Mouse (Mus musculus) stomach, embryonic 14.5 days (tissue): ENCODE data around the gene Fnbp1. TPM values are rescaled to one million over a fixed set of nuclear protein-coding genes. Genes with fewer than 3 reads are reported as not detected.

Source experiments
- ATAC-seq: fragments of 200-750 bp; cut with Nextera tagmentation; 2 replicates; pipeline ENCODE4 v1.8.0; 2017; ENCODE audit warnings: low read depth, moderate TSS enrichment; ENCODE audit not compliant: insufficient number of reproducible peaks, insufficient read depth, low FRiP score
- H3K27ac ChIP-seq: fragments of 300-500 bp; sonication (generic); 2 replicates; pipeline ENCODE4 v1.5.1; 2014; ENCODE audit warnings: mild to moderate bottlenecking, low read length, moderate library complexity, mixed read lengths
- H3K27me3 ChIP-seq: fragments of 300-500 bp; sonication (generic); 2 replicates; pipeline ENCODE4 v1.6.1; 2014; ENCODE audit warnings: low read length, control low read depth, mixed read lengths; ENCODE audit not compliant: control insufficient read depth, insufficient read depth
- H3K36me3 ChIP-seq: fragments of 300-500 bp; sonication (generic); 2 replicates; pipeline ENCODE4 v1.6.1; 2014; ENCODE audit warnings: mild to moderate bottlenecking, control low read depth, low read length, moderate library complexity, mixed read lengths; ENCODE audit not compliant: control insufficient read depth, insufficient read depth
- H3K4me1 ChIP-seq: fragments of 300-500 bp; sonication (generic); 2 replicates; pipeline ENCODE4 v1.6.1; 2014; ENCODE audit warnings: low read length, control low read depth, mixed read lengths; ENCODE audit not compliant: control insufficient read depth, insufficient read depth
- H3K4me2 ChIP-seq: fragments of 300-500 bp; sonication (generic); replicated peaks from 2 replicates; pipeline ENCODE4 v1.6.1; 2014; ENCODE audit warnings: low read depth, low read length, control low read depth
- H3K4me3 ChIP-seq: fragments of 300-500 bp; sonication (generic); 2 replicates; pipeline ENCODE4 v1.5.1; 2014; ENCODE audit warnings: low read depth, low read length, control low read depth
- H3K9ac ChIP-seq: fragments of 300-500 bp; sonication (generic); replicated peaks from 2 replicates; pipeline ENCODE4 v1.6.1; 2014; ENCODE audit warnings: low read depth, mild to moderate bottlenecking, control low read depth, low read length, moderate library complexity, mixed read lengths
- H3K9me3 ChIP-seq: fragments of 300-500 bp; sonication (generic); 2 replicates; pipeline ENCODE4 v1.6.1; 2016; ENCODE audit warnings: low read depth, low read length, control low read depth; ENCODE audit not compliant: control insufficient read depth
- WGBS: fragments of 180-500 bp; shearing (Covaris S2); extraction: QIAGEN DNeasy Blood & Tissue Kit; methylation state at CpG from one replicate; pipeline ENCODE4 v1.1.7; 2014; 5-methylcytosine and 5-hydroxymethylcytosine counted together
- polyA plus RNA-seq: library from polyadenylated mRNA; unstranded; fragments of >200 nt; fragmentation: Nextera tagmentation; extraction: Ambion mirVana; gene quantifications from 2 replicates; pipeline ENCODE4 v1.2.1, GENCODE M21; 2014

Gene Fnbp1
- polyA plus RNA-seq, 1 experiment from 2014 or later: 39.2 TPM

DNA sequence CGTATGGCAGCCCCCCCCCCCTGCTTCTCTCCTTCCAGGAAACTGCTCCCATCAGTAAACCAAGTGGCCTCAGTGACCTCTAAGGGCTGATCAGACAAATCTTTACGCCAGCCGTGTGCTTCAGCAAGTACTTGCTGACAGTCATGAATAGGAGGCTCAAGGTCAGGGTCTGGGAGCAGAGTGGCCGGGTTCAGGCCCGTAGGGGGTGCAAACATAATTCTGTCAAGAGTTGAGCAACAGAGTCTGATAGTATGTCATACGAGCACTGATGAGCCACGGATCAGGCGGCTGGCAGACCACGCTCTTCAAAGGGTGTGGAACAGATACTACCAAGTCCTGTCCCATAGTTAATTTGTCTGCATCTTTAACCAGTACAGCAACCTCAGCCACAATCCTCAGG lies 151.6 kb downstream of the Fnbp1 start:
- no peak overlapping the region for H3K4me2 ChIP-seq
- ATAC-seq: no peak
- H3K9me3 ChIP-seq: no peaks in the 10 kb centered on the region
- no peak overlapping the region for H3K9ac ChIP-seq
- H3K4me1 ChIP-seq: no peaks in the 10 kb centered on the region
- 81% methylated on average over 9 of the region's 9 CpGs for WGBS
- H3K27ac ChIP-seq: no peak overlapping the region
- H3K4me3 ChIP-seq: no peak overlapping the region
- H3K36me3 ChIP-seq: no peaks in the 10 kb centered on the region
- no peaks in the 10 kb centered on the region for H3K27me3 ChIP-seq

DNA sequence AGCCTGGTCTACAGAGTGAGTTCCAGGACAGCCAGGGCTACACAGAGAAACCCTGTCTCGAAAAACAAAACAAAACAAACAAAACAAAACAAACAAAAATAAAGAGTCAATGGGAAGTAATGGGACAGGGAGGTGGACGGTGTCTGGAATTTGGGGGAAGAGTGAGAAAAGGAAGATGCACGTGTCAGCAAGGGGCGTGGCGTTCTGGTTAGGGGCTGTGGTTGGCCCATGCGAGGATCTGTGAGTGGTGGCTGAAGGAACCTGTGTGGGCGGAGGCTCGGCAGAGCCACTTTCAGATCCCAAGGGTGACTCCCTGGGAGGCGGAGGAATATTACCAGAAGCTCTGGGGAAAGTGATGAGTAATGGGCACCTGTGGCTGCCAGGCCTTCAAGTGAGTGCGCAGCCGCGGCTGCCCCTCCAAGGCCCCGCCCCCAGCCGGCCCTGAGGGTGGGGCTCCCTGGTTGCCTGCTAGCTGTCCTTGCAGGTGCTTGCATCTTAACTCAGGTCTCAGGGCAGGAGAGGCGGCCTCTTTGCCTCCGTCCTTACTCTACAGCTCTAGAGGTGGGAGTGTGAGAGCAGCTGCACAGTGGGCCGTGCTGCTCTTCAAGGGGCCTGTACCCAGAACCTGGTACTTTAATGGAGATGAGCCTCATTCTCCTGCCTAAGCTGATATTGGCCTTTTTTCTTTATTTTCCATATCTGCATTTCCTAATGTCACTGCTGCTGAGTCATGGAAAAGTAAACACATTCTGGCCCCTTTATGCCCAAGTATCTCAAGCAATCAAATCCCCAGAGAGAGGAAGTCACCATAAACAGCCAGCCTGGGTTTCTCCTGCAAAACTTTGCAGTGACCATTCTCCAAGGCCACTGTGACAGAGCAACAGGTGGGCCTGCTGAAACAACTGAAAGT lies 156.4 kb downstream of the Fnbp1 start:
- Histone ChIP-seq H3K27ac (peak overlapping the region; percentile 6; the same call in 1 of the 2 replicates), H3K9ac (no peak overlapping the region), H3K4me2 (peak overlapping the region; percentile 21; the same call in 1 of the 2 replicates), H3K9me3 (no peaks in the 10 kb centered on the region), H3K27me3 (no peaks in the 10 kb centered on the region), H3K4me1 (peaks cover 2% of the 10 kb centered on the region; the same call in 1 of the 2 replicates), H3K36me3 (no peaks in the 10 kb centered on the region), H3K4me3 (no peak overlapping the region)
- no peak for ATAC-seq
- WGBS: 26% methylated on average over 17 of the region's 17 CpGs

GRCm38 (mm10) chr2:30983024-30983423 lies 158.8 kb downstream of the Fnbp1 start:
- Histone ChIP-seq H3K4me1 (peaks cover 2% of the 10 kb centered on the region; the same call in 1 of the 2 replicates), H3K4me3 (peak overlapping the region; percentile 86), H3K36me3 (peaks cover 9% of the 10 kb centered on the region), H3K9me3 (no peaks in the 10 kb centered on the region), H3K9ac (no peak overlapping the region), H3K27ac (no peak overlapping the region), H3K27me3 (no peaks in the 10 kb centered on the region), H3K4me2 (peak overlapping the region; percentile 72)
- 44% methylated on average over 7 of the region's 7 CpGs for WGBS
- ATAC-seq: no peak

DNA sequence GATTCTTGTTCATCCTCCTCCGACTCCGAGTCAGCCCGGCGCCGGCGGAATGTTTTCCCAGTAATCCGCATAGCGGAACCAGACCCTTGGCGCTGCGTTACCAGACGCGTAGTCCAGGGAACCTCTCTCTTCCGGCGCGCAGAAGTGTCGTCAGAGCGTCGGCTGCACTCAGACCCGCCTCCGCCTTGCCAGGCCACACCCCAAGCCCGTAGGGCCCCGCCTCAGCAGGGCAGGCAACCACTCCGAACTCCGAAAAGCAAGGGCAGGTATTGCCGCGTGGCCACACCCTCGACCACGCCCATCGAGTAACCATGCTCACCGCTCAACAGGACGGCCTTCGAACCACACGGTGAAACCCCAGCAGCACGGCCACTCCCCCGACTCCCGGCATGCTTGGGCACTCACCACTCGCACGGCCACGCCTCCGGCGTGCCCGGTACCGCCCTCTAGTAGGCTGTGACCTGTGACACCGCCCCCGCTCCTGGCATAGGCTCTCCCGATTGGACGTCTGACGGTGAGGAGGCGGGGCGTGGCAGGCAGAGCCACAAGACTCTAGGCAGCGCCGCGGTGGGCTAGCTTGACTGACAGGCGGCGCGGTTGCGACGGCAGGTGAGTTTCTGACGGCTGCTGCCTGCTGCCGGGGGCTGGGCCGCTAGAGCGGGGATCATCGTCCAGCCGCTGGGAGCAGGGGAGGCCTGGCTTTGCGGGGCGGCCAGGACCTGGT lies 159.9 kb downstream of the Fnbp1 start, which contains the start of the genes BC005624 and Usp20:
BC005624 (minus strand) TSS at position 412 of the 724 bp plus-strand sequence.
Usp20 (plus strand) TSS at position 490 of the 724 bp plus-strand sequence.
- Histone ChIP-seq H3K9ac (peak within 1 kb of the TSS; percentile 47), H3K4me1 (peaks cover 2% of the 10 kb centered on the region; the same call in 1 of the 2 replicates), H3K27me3 (no peaks in the 10 kb centered on the region), H3K9me3 (no peaks in the 10 kb centered on the region), H3K27ac (no peak within 1 kb of the TSS), H3K36me3 (peaks cover 18% of the 10 kb centered on the region), H3K4me2 (peak within 1 kb of the TSS; percentile 76), H3K4me3 (peak within 1 kb of the TSS; percentile 86)
- peak; percentile 98 for ATAC-seq
- WGBS: under 1% methylated on average over 65 of the region's 66 CpGs

Other genes starting within 250 kb of the Fnbp1 start
- 6.5 and 9.2 TPM in 2 replicates for gene Ptges, start 212.1 kb downstream of the Fnbp1 start, polyA plus RNA-seq
- gene Tor1b, start 189.0 kb downstream of the Fnbp1 start, polyA plus RNA-seq: 35.4 and 39.1 TPM in 2 replicates
- 66.0 and 68.6 TPM in 2 replicates for gene Tor1a, start 174.1 kb downstream of the Fnbp1 start, polyA plus RNA-seq
- 46.9 and 48.2 TPM in 2 replicates for gene BC005624, start 159.8 kb downstream of the Fnbp1 start, polyA plus RNA-seq
- 13.4 and 13.8 TPM in 2 replicates for gene Usp20, start 159.7 kb downstream of the Fnbp1 start, polyA plus RNA-seq
- gene Gpr107, start 10.3 kb upstream of the Fnbp1 start, polyA plus RNA-seq: 33.5 and 39.8 TPM in 2 replicates
- 34.7 and 36.0 TPM in 2 replicates for gene Ncs1, start 103.8 kb upstream of the Fnbp1 start, polyA plus RNA-seq
- 4.1 and 4.6 TPM in 2 replicates for gene Hmcn2, start 172.4 kb upstream of the Fnbp1 start, polyA plus RNA-seq